Mouse (Mus musculus) cerebellum, adult (tissue): ENCODE data around the gene Agfg2.
A peak's percentile ranks its signal among the peaks of the same experiment; 100 is the strongest.

Experiments used
- ATAC-seq: cut with Nextera tagmentation; 2 replicates; pipeline ENCODE4 v1.9.2; 2017; ENCODE audit warnings: mild to moderate bottlenecking, moderate library complexity, mixed read lengths; ENCODE audit not compliant: insufficient number of reproducible peaks, low FRiP score, low TSS enrichment

Agfg2 gene

GRCm38 (mm10) chr5:137613076-137613475 lies 71.5 kb downstream of the Agfg2 start:
- no peak for ATAC-seq

DNA sequence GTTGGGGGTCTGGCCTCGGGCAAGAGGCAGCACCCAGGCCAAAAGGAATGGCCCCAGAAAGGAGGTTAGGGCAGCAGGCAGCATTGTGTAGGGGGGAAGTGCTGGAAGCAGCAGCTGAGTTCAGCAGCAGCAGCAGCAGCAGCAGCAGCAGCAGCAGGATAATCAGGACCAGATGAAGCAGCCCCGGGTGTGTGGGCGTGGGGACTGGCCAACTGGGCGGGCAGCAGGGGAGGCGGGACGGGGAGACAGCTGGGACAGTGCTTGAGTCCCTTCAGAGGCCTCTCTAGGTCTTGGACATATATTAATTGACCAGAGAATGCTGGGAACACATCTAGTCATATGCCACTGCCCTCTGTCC lies 73.3 kb downstream of the Agfg2 start:
- ATAC-seq, result no peak

DNA sequence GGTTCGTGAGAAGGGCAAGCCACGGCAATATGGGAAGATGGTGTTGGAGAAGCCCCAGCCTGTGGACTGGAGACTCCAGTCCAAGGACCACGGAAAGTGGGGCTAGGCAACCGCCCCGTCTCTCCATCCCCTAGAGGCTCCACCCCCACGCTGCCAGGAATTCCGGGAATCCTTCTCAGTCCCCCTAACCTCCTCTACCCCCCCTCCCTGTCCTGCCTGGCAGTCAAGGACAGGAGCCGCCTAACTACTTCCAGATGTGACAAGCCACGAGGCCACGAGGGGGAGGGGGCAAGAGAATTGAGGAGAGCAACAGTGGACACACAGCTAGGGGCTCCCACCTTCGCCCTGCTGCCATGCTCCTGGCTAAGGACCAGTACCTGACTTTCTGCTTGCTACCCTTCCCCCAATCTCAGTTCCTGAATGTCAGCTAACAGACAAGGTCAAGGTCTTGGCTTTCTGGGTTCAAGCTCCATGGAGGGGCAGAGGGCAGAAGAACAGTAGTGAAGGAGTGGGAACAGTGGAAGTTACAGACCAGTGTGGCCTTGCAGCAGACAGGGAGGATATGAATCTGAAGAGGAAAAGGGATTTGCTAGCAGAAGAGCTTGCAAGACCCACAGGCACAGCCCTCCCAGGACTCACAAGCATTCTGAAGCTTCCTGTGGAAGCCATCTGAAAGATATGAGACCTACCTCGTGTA lies 73.8 kb downstream of the Agfg2 start:
- no peak for ATAC-seq

DNA sequence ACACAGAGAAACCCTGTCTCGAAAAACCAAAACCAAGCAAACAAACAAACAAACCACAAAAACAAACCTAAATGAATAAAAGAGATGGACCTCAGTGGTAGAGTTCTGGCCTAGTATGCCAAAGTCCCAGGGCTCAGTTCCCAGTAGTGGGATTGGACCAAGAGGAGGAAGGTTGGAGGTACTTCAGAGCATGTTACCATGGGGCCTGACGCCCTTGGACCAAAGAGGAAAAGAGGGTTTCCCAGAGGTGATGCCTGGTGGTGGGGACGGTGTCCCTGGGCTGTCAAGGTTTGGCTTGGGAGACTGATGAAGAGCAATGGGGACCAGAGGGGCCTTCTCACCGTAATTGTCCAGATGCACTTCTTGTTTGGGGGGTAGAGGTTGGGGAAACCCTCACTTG lies 74.5 kb downstream of the Agfg2 start:
- ATAC-seq, result no peak

DNA sequence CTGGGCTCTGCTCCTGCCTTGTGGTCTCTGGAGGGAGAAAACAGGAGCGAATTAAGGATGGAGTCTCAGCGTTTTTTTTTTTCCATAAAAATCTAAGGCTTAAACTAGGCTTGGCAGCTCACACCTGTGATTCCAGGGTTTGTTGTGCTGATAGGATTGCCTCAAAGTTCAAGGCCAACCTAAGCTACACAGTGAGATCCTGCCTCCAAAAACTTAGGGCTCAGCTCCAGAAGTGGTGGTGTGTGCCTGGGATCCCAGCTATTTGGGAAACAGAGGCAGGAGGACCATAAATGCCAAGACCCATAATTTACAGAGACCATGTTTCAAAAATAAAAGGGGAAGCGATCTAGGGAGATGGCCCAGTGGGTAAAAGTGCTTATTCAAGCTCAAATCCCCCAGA lies 75.2 kb downstream of the Agfg2 start:
- ATAC-seq, result no peak

- ATAC-seq, result no peak
These were observed 75.8 kb downstream of the Agfg2 start for GRCm38 (mm10) chr5:137608654-137609190.

GRCm38 (mm10) chr5:137607860-137608653 lies 76.5 kb downstream of the Agfg2 start:
- no peak for ATAC-seq

DNA sequence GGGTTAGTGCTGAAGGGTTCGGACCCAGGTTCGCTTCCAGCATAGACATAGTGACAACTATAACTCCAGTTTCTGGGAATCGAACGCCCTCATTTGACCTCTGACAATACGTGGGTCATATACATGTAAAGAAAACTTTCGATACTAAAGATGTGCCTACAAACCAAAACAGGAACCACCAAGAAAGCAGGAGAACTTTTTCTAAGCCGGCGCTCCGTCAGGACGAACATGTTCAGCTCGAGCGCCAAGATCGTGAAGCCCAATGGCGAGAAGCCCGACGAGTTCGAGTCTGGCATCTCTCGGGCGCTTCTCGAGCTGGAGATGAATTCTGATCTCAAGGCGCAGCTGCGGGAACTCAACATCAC lies 83.2 kb downstream of the Agfg2 start:
- no peak for ATAC-seq

GRCm38 (mm10) chr5:137600619-137601364 lies 83.7 kb downstream of the Agfg2 start, which contains the start of gene Mospd3:
Gene Mospd3 (minus strand): TSS chr5:137601058.
- ATAC-seq, result peak; percentile 96
